Mouse (Mus musculus): ENCODE data around the gene 4930503B20Rik. TPM values are rescaled to one million over a fixed set of nuclear protein-coding genes. Genes with fewer than 3 reads are reported as not detected.

4930503B20Rik gene
- not detected in 2 replicates for polyA plus RNA-seq (2012; rRNA removed)

DNA sequence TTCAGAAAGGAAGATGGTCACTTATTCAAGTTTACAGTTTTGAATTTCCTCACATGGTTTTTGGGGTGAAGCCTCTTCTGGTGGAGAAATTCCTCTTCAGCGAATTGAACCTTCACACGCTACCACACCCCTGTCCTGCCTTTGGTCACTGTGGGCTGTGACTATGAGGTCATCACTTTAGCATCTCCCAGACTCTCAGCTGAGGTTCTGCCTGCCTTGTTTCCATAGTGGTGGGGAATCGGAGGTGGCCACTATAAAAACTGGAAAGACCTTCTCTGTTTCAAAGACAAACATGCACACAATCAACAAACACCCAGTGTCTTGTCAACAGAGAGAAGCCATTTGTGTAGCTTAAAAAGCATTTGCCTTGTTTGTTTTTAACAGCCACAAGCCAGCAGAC is at the start of gene 4930503B20Rik:
Gene 4930503B20Rik, minus strand, starts transcription at position 101 of the 400 bp plus-strand sequence.

DNA sequence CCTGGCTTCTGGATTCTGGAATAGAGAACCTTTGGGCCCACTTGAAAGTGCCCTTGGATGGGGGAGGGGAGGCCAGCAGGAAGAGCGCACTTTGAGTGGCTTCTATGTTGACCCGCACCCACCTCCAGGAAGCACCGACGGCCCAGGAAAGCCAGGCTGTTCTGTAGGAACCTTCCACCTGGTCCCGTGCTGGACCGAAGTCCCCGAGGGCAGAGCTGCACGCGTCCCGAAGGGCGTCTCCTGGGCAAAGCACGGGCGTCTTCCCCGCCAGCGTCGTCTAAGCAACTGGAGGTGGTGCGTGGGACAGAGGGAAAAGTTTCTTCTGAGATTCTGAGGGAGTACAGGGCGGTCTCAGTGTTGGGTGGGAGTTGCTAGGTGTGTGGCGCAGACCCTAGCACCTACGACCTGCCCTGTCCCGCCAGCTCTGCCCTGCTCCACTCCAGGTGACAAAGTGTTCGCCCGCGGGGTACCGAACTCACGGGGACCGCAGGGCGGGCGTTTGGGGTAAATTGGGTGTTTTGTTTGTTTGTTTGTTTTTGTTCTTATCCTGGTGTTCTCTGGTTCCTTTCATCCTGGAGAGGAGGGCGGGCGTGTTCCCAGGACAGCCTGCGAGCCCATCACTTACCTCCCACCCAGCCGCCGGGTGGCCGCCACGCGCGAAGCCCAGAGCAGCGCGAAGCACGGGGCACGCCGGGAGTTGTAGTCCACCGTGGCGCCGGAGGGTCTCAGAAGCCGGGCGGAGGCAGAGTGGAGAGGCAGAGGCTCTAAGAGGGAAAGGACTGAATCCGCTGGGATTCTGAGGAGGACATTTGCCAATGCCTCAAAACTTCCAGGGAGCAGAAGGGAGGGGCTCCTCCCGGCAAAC is 33.9 kb upstream of the 4930503B20Rik start, which contains the start of gene Samd13:
Gene Samd13, minus strand, starts transcription at position 782 of the 865 bp plus-strand sequence.

DNA sequence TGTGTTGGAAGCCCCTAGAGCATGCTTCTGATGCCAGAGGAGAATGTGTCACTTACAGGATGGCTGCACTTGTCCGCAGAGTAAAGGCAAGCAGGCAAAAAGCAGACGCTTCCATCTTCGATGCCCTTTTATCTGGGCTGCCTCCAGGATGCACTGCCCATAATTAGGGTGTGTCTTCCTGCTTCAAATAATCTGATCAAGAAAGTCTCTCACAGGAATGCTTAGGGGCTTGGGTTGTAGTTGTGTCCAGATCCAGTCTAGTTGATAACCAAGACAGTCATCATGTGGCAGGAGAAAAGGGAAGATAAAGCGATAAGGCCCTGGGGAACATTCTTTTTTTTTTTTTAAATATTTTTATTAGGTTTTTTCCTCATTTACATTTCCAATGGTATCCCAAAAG is 35.6 kb downstream of the 4930503B20Rik start, which contains the start of gene Dnase2b:
Gene Dnase2b, minus strand, starts transcription at position 101 of the 400 bp plus-strand sequence.

Other genes starting within 250 kb of the 4930503B20Rik start
- gene Ssx2ip, start 246.7 kb downstream of the 4930503B20Rik start, polyA plus RNA-seq (2012; rRNA removed) = 36.1 and 42.8 TPM in 2 replicates
- 1.7 and 2.1 TPM in 2 replicates for gene Ctbs, start 201.5 kb downstream of the 4930503B20Rik start, polyA plus RNA-seq (2012; rRNA removed)
- gene Spata1, start 151.6 kb downstream of the 4930503B20Rik start, polyA plus RNA-seq (2012; rRNA removed) = 1.3 and 1.6 TPM in 2 replicates
- gene Gng5, start 151.5 kb downstream of the 4930503B20Rik start, polyA plus RNA-seq (2012; rRNA removed) = 126 and 149 TPM in 2 replicates
- gene Rpf1, start 129.9 kb downstream of the 4930503B20Rik start, polyA plus RNA-seq (2012; rRNA removed) = 24.8 and 25.4 TPM in 2 replicates
- gene Uox, start 80.9 kb downstream of the 4930503B20Rik start, polyA plus RNA-seq (2012; rRNA removed) = 2.9 and 3.2 TPM in 2 replicates
- gene Dnase2b, start 35.7 kb downstream of the 4930503B20Rik start, polyA plus RNA-seq (2012; rRNA removed) = 0.40 and 0.41 TPM in 2 replicates
- gene Samd13, start 34.3 kb upstream of the 4930503B20Rik start, polyA plus RNA-seq (2012; rRNA removed) = 0.08 and 0.10 TPM in 2 replicates
- 6.0 and 6.8 TPM in 2 replicates for gene Prkacb, start 161.7 kb upstream of the 4930503B20Rik start, polyA plus RNA-seq (2012; rRNA removed)
- 0.24 and 0.25 TPM in 2 replicates for gene Ttll7, start 201.1 kb upstream of the 4930503B20Rik start, polyA plus RNA-seq (2012; rRNA removed)

Measured in liver, embryonic 14 days (tissue).